Comparison of ENCODE assay signal across 10 mouse cellular contexts in the genomic region with DNA sequence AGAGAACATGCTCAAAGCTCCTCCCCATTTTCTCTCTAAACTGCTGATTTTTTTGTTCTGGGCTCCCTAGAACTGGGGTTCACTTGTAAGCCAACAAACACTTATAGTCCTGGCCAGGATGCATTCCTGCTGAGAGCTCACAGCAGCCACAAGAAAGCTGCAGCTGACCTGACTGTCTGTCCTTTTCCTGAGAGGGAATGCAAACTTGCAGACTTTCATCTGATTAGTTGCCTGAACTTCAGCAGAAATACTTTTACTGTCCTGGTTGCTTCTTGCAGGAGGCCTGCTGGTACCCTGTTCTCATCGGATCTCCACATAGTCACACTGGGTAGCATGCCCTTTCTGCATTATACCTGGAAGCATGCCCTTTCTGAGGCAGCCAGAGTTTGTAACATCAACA.
DNase-seq lines count a peak whose midpoint lies in the region; ATAC-seq and TF ChIP-seq lines count a peak whose summit lies in the region.
"Had no signal": no experiment of that assay in that cellular context is flagged by ENCODE, and none has a peak within 500 bp of the region (broad histone marks: within the 10 kb centered on the region; RNA-seq: fewer than 3 reads in every experiment).

No protein-coding gene starts in this region.

- TF ChIP-seq CTCF in intestine, postnatal 0 days (IDR thresholded peaks at IDR 0.05; ENCODE audit: low read depth), result no peak
- no peak for TF ChIP-seq CTCF in brain, embryonic 14.5 days (IDR thresholded peaks at IDR 0.05; ENCODE audit: borderline replicate concordance, extremely low read depth, insufficient read depth, insufficient read length)
- no peak for TF ChIP-seq CTCF in embryonic fibroblast, embryonic 13.5 days (IDR thresholded peaks at IDR 0.05; ENCODE audit: borderline replicate concordance, insufficient read depth, low read length)
- TF ChIP-seq CTCF in cerebellum, adult 2 months (IDR thresholded peaks at IDR 0.05; ENCODE audit: borderline replicate concordance, insufficient read depth, low read depth, low read length), result no peak

- H3K9me3 ChIP-seq in intestine, embryonic 14.5 days (ENCODE audit: control insufficient read depth, low read length), result no peaks in the 10 kb centered on the region
- no peaks in the 10 kb centered on the region for H3K9me3 ChIP-seq in intestine, postnatal 0 days (ENCODE audit: control insufficient read depth)
- H3K9me3 ChIP-seq in midbrain, embryonic 14.5 days (ENCODE audit: control insufficient read depth, low read length), result no peaks in the 10 kb centered on the region

- peak overlapping the region; percentile 88 for H3K27ac ChIP-seq in intestine, embryonic 14.5 days (ENCODE audit: low read depth)
- no peak overlapping the region for H3K27ac ChIP-seq in intestine, postnatal 0 days (ENCODE audit: low read depth, low read length)
- H3K27ac ChIP-seq in embryonic fibroblast, embryonic 13.5 days (ENCODE audit: insufficient read depth, low read length), result peak overlapping the region; percentile 7
- H3K27ac ChIP-seq in midbrain, embryonic 14.5 days (replicated peaks; ENCODE audit: low read depth, low read length), result no peak overlapping the region
- H3K27ac ChIP-seq in cerebellum, adult 2 months (ENCODE audit: insufficient read depth, low read length), result no peak overlapping the region

- no peak overlapping the region; the same call in 1 of the 2 replicates for H3K4me2 ChIP-seq in intestine, embryonic 14.5 days (ENCODE audit: low read length)
- no peak overlapping the region for H3K4me2 ChIP-seq in intestine, postnatal 0 days (replicated peaks; ENCODE audit: low read depth)
- H3K4me2 ChIP-seq in midbrain, embryonic 14.5 days (ENCODE audit: low read length), result no peak overlapping the region

- DNase-seq in intestine, embryonic 14.5 days (ENCODE audit: low spot score), result peak; percentile 57
- peak; percentile 33 for DNase-seq in brain, embryonic 14.5 days (ENCODE audit: low read depth)
- DNase-seq in midbrain, embryonic 14.5 days, result peak; percentile 6
- no peak for DNase-seq in spleen, adult 12 weeks (ENCODE audit: low spot score)
- no peak for DNase-seq in layer of hippocampus, postnatal 36 days
- no peak for DNase-seq in cerebellum, adult 2 months
- DNase-seq: cerebellum, adult 11-12 months; thymus, postnatal 14 days had no signal

- H3K9ac ChIP-seq in intestine, embryonic 14.5 days (ENCODE audit: low read length), result no peak overlapping the region
- no peak overlapping the region for H3K9ac ChIP-seq in intestine, postnatal 0 days (ENCODE audit: low read depth, low read length)
- no peak overlapping the region for H3K9ac ChIP-seq in midbrain, embryonic 14.5 days (replicated peaks; ENCODE audit: low read length)

- TF ChIP-seq POLR2A in brain, embryonic 14.5 days (IDR thresholded peaks at IDR 0.05; ENCODE audit: borderline replicate concordance, extremely low read depth, insufficient read depth, insufficient read length, poor library complexity, severe bottlenecking), result no peak
- TF ChIP-seq POLR2A in embryonic fibroblast, embryonic 13.5 days (IDR thresholded peaks at IDR 0.05; ENCODE audit: low read depth, low read length), result no peak
- TF ChIP-seq POLR2A in cerebellum, adult 2 months (IDR thresholded peaks at IDR 0.05; ENCODE audit: borderline replicate concordance, insufficient read depth, low read length), result no peak

- 5% methylated on average over 1 of the region's 1 CpGs for WGBS in intestine, embryonic 14.5 days
- WGBS in intestine, postnatal 0 days, result 9% methylated on average over 1 of the region's 1 CpGs
- 11% methylated on average over 1 of the region's 1 CpGs for WGBS in midbrain, embryonic 14.5 days
- 6% methylated on average over 1 of the region's 1 CpGs for whole genome bisulfite sequencing in cerebellum, adult 2 months

- no peak overlapping the region for H3K4me3 ChIP-seq in intestine, embryonic 14.5 days (ENCODE audit: low read depth, low read length)
- H3K4me3 ChIP-seq in intestine, postnatal 0 days (ENCODE audit: low read depth, low read length), result no peak overlapping the region
- H3K4me3 ChIP-seq in embryonic fibroblast, embryonic 13.5 days (ENCODE audit: insufficient read depth, low read length), result no peak overlapping the region
- H3K4me3 ChIP-seq in midbrain, embryonic 14.5 days (replicated peaks; ENCODE audit: low read depth, low read length), result no peak overlapping the region
- no peak overlapping the region for H3K4me3 ChIP-seq in cerebellum, adult 2 months (replicated peaks; ENCODE audit: insufficient read depth, low read depth, low read length)

- H3K4me1 ChIP-seq in intestine, embryonic 14.5 days (replicated peaks; ENCODE audit: control insufficient read depth, insufficient read depth, low read length), result peaks cover 30% of the 10 kb centered on the region
- H3K4me1 ChIP-seq in intestine, postnatal 0 days (replicated peaks; ENCODE audit: control insufficient read depth, insufficient read depth, low read length), result no peaks in the 10 kb centered on the region
- H3K4me1 ChIP-seq in embryonic fibroblast, embryonic 13.5 days (ENCODE audit: control insufficient read depth, insufficient read depth, low read length), result peaks cover 10% of the 10 kb centered on the region
- peaks cover 11% of the 10 kb centered on the region; the same call in 1 of the 2 replicates for H3K4me1 ChIP-seq in midbrain, embryonic 14.5 days (ENCODE audit: control insufficient read depth, insufficient read depth, low read length)
- peaks cover 3% of the 10 kb centered on the region for H3K4me1 ChIP-seq in cerebellum, adult 2 months (ENCODE audit: control insufficient read depth, insufficient read depth, low read length)

- H3K36me3 ChIP-seq in intestine, embryonic 14.5 days (ENCODE audit: control insufficient read depth, insufficient read depth, low read length), result no peaks in the 10 kb centered on the region
- no peaks in the 10 kb centered on the region for H3K36me3 ChIP-seq in intestine, postnatal 0 days (ENCODE audit: control insufficient read depth, insufficient read depth)
- H3K36me3 ChIP-seq in midbrain, embryonic 14.5 days (ENCODE audit: control insufficient read depth, insufficient read depth, low read length), result no peaks in the 10 kb centered on the region

- ATAC-seq in intestine, embryonic 14.5 days (replicated peaks; ENCODE audit: low FRiP score, low TSS enrichment, low read depth), result no peak
- ATAC-seq in intestine, postnatal 0 days, result no peak
- no peak for ATAC-seq in midbrain, embryonic 14.5 days (ENCODE audit: low FRiP score, low TSS enrichment)

- no peaks in the 10 kb centered on the region for H3K27me3 ChIP-seq in intestine, embryonic 14.5 days (replicated peaks; ENCODE audit: control insufficient read depth, insufficient read depth, low read length)
- H3K27me3 ChIP-seq in intestine, postnatal 0 days (replicated peaks; ENCODE audit: control insufficient read depth, insufficient read depth, low read length), result no peaks in the 10 kb centered on the region
- no peaks in the 10 kb centered on the region for H3K27me3 ChIP-seq in midbrain, embryonic 14.5 days (ENCODE audit: control insufficient read depth, insufficient read depth, low read length)
- H3K27me3 ChIP-seq in cerebellum, adult 2 months (ENCODE audit: control insufficient read depth, insufficient read depth, low read length), result no peaks in the 10 kb centered on the region

Comparison
In these comparisons a context has a peak if more than half of its experiments do, and no peak if none do; other contexts are left out.
1. H3K27ac ChIP-seq: peak in intestine, embryonic 14.5 days (single experiment) and embryonic fibroblast, embryonic 13.5 days (single experiment); none in intestine, postnatal 0 days (single experiment), midbrain, embryonic 14.5 days (single experiment) and cerebellum, adult 2 months (single experiment).
2. DNase-seq: peak in intestine, embryonic 14.5 days (single experiment), brain, embryonic 14.5 days (single experiment) and midbrain, embryonic 14.5 days (single experiment); none in spleen, adult 12 weeks (single experiment), layer of hippocampus, postnatal 36 days (0 of 2) and cerebellum, adult 2 months (0 of 2).